Mouse (Mus musculus) hematopoietic stem cell, adult 5-6 weeks (primary cell): Measurements from ENCODE around the gene BC030500. TPM values are rescaled to one million over a fixed set of nuclear protein-coding genes. Genes with fewer than 3 reads are reported as not detected.

Experiments used
- ATAC-seq, 2 experiments: fragments of 125-278 bp in 1 of 2; replicated peaks in 1 of 2; 2 replicates each; pipeline ENCODE4 v1.8.0; 2016 to 2017; ENCODE audit warnings: inconsistent platforms in 2 of 2, mild to moderate bottlenecking in 2 of 2, moderate number of reproducible peaks in 2 of 2, low read depth in 1 of 2, moderate TSS enrichment in 1 of 2; ENCODE audit not compliant: low FRiP score in 2 of 2, poor library complexity in 2 of 2, severe bottlenecking in 2 of 2, insufficient read depth in 1 of 2, low TSS enrichment in 1 of 2
- total RNA-seq: library from RNA; stranded (forward); fragments of 172-1452, 232-1000 nt; gene quantifications from 2 replicates; pipeline ENCODE4 v1.2.3, GENCODE M21; 2017

BC030500 gene
- not detected in 2 replicates for total RNA-seq

DNA sequence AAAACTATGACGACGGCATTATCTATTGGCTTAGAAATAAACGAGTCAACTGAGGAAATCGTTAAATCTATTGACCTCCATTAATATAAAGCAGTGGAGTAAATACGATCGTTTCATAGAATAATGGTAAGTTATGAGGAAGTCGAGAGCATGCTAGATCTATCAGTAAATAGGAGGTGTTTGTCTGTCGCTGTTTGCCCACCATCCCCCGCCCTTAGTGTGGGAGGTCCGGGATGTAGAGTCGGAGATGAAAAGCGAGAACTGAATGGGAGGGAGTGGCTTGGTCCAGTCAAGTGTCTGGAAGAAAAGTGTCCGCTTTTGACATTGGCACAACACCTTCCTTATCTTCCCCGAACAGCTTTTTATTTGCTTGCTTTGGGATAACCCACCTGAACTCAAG, at the start of gene BC030500:
Gene BC030500, plus strand, starts transcription at position 79 of the 400 bp plus-strand sequence.
- ATAC-seq = no peak

DNA sequence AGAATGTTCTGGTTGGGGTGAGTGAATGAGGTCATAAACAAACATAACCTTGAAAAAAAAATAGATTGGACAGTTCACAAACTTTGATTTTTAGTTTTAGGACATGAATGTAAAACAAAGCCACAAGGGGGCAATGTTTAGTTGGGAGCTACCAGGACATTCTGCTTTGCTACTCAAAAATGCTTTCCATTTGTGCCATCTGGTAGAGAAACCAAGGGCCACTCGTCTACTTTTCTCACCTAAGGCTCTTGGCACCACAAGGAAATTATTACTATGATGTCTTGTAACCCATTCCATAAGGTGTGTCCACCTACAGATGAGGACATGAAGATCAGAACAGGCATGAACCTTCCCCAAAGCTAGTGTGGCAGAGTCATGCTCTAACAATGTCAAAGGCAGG, 25.1 kb upstream of the BC030500 start:
- ATAC-seq = no peak

GRCm38 (mm10) chr8:58890591-58890990, 21.0 kb upstream of the BC030500 start:
- ATAC-seq = no peak

- ATAC-seq = no peak
These were observed 15.6 kb upstream of the BC030500 start for GRCm38 (mm10) chr8:58895960-58896359.

GRCm38 (mm10) chr8:58904465-58904864, 7.1 kb upstream of the BC030500 start:
- ATAC-seq = no peak

- no peak for ATAC-seq
These were observed 763 bp downstream of the BC030500 start, which contains the start of gene Galntl6 for GRCm38 (mm10) chr8:58912196-58912839. Gene Galntl6, minus strand, starts transcription at chr8:58912640.

DNA sequence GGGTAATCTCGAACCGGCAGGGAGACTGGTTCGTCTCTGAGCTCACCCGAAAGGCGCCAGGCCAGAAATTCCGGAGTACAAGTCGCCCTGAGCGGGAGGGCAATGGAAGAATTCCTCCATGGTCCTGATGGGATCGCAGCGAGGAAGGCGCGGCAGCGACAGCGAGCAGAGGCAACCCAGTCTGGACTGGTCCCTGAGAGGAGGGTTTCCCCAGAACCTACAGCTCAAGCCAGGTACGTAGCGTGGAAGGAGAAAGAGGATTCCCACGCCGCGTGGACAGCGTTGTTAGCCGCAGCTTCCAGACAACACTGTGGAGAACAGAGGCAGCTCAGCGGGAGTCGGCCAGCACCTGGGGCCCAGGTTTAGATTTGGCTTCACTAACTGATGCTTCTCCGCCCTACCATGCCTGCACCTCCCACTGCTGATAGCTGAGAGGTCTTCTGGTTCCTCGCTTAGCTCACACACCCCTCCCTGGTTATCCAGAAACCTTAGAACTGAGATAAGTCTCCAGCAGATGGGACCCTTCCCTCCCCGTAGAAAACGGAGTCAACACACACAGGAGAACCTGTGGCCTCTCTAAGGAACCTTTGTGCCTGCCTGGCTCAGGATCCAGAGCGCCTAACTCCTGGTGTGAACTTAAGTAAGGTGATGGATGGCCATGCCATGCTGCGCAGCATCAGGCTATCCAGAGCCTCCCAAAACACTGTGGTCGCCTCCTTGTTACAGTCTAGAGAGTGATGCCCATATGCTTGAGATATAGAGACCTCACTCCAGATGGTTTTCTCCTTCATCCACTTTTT, 1.5 kb downstream of the BC030500 start:
- ATAC-seq = no peak

DNA sequence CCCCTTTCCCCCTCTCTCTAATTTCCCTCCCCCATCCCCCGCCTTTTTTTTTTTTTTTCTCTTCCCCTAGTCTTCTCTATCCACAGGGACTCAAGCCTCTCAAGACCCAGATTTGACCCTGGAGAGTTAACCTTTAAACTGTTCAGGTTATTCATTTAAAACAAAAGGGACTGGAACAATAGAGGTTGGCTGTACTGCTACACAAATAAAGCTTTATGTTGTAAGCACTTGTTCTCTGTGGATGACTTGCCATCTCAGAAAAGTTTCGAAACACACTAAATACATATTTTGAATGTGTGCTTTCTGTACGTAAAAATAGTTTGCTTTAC, 2.0 kb downstream of the BC030500 start:
- no peak for ATAC-seq

DNA sequence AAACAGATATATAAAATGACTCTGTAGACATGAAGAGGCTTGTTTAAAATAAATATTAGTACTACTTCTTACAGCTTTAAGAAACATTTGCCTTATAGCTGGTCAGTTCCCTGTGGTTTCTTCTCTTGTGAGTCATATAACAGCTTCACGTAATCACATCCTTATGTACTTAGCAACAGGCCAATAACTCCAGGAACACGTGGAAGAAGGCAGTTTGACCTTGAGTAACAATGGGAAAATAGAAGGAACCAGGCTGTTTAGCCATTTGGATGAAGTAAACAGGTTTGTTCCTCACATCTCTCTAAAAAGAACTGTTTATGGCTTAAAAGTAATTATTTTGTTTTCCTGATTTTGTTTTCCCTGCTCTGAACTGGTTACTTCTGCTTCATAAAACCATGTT, 3.6 kb downstream of the BC030500 start:
- ATAC-seq = no peak

DNA sequence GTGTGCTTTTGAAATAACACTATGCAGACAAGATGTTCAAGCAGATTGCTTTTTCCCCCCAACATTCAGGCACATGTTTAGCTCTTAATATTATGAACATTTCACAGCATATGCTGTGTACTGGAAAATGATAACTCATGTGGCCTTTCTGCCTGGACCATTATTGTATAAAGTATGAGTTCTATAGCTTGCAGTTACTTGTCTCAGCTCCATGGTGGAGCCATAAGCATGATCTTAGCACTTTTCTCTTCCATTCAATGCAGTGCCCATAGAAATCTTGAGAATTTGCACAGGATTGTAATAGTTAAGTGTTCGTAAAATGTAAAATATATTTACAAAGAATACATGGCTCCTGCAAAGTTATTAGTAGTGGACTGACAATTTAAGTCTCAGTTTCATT, 19.5 kb downstream of the BC030500 start:
- ATAC-seq = no peak

- no peak for ATAC-seq
These were observed 32.2 kb downstream of the BC030500 start for GRCm38 (mm10) chr8:58943773-58944172.

- ATAC-seq = no peak
These were observed 45.7 kb downstream of the BC030500 start for GRCm38 (mm10) chr8:58957195-58957739.

Other genes with a start within 250 kb of the BC030500 start
- gene Galntl6, start 885 bp downstream of the BC030500 start, total RNA-seq = not detected in 2 replicates